Mouse (Mus musculus) left cerebral cortex, adult 2 months (tissue): ENCODE measurements at regions not wholly inside any gene's neighbourhood (a gene's known extent, or its start where the extent isn't known, plus 50 kb on each side); places are given as distances from the start of the nearest gene placed in this dataset.

Source experiments
- DNase-seq, 2 experiments: peaks; one replicate each; pipeline ENCODE4 v3.0.0; 2021 to 2022; ENCODE audit warnings: low spot score in 2 of 2, mixed read lengths in 1 of 2; ENCODE audit errors: extremely low spot score in 1 of 2
- H3K27ac ChIP-seq: fragments of 200-600 bp; 2 replicates; pipeline ENCODE4 v1.8.1; 2022
- H3K4me3 ChIP-seq: fragments of 200-600 bp; 2 replicates; pipeline ENCODE4 v1.8.1; 2022
- CTCF ChIP-seq: fragments of 200-600 bp; IDR thresholded peaks from 2 replicates; pipeline ENCODE4 v1.8.1; 2022; ENCODE audit warnings: antibody characterized with exemption, mild to moderate bottlenecking, moderate library complexity
- intact Hi-C: fragments of 180-260 bp; cut with DNase I; formaldehyde crosslinking; loops from one replicate; pipeline ENCODE4 v1.15.1; 2025

- no peak for DNase-seq
- Histone ChIP-seq H3K4me3 (no peak overlapping the region), H3K27ac (no peak overlapping the region)
- no peak for TF ChIP-seq CTCF
- intact Hi-C loops, result no loop called here
Observed at GRCm38 (mm10) chr10:25118674-25119670, 188.7 kb downstream of the Akap7 start.

- Histone ChIP-seq H3K27ac (no peak overlapping the region), H3K4me3 (no peak overlapping the region)
- intact Hi-C loops, result no loop called here
- TF ChIP-seq CTCF, result no peak
- DNase-seq, result no peak
Observed at GRCm38 (mm10) chr10:25114316-25114715, 187.0 kb upstream of the Arg1 start.

- no peak for TF ChIP-seq CTCF
- no peak overlapping the region for H3K27ac ChIP-seq
- intact Hi-C loops, result no loop called here
- no peak overlapping the region for H3K4me3 ChIP-seq
- DNase-seq, result no peak
Observed at GRCm38 (mm10) chr10:25112449-25113171, 185.3 kb upstream of the Arg1 start.

- intact Hi-C loops, result no loop called here
- TF ChIP-seq CTCF, result no peak
- peak in 1 of 2 experiments; percentile 18 for DNase-seq
- Histone ChIP-seq H3K4me3 (no peak overlapping the region), H3K27ac (no peak overlapping the region; the same call in 1 of the 2 replicates)
Observed at GRCm38 (mm10) chr10:25111636-25112422, 184.5 kb upstream of the Arg1 start.

- no peak for TF ChIP-seq CTCF
- Histone ChIP-seq H3K4me3 (no peak overlapping the region), H3K27ac (no peak overlapping the region; the same call in 1 of the 2 replicates)
- intact Hi-C loops, result no loop called here
- DNase-seq, result no peak
Observed at GRCm38 (mm10) chr10:25111181-25111580, 183.9 kb upstream of the Arg1 start.

GRCm38 (mm10) chr10:25098070-25098469 is 170.8 kb upstream of the Arg1 start:
- no peak overlapping the region for H3K27ac ChIP-seq
- TF ChIP-seq CTCF, result no peak
- DNase-seq, result no peak
- intact Hi-C loops, result no loop called here
- H3K4me3 ChIP-seq, result no peak overlapping the region

GRCm38 (mm10) chr10:25089705-25090386 is 162.6 kb upstream of the Arg1 start:
- intact Hi-C loops, result no loop called here
- no peak for TF ChIP-seq CTCF
- DNase-seq, result no peak
- H3K27ac ChIP-seq, result no peak overlapping the region
- no peak overlapping the region for H3K4me3 ChIP-seq

GRCm38 (mm10) chr10:25086745-25087144 is 159.5 kb upstream of the Arg1 start:
- Histone ChIP-seq H3K27ac (no peak overlapping the region), H3K4me3 (no peak overlapping the region)
- TF ChIP-seq CTCF, result no peak
- intact Hi-C loops, result loop anchor here (1.0 kb wide), 1 partner anchor 27 kb away; no protein-coding TSS in a partner anchor
- DNase-seq, result no peak

GRCm38 (mm10) chr10:25082930-25083329 is 155.6 kb upstream of the Arg1 start:
- intact Hi-C loops, result no loop called here
- TF ChIP-seq CTCF, result no peak
- Histone ChIP-seq H3K4me3 (no peak overlapping the region), H3K27ac (no peak overlapping the region)
- DNase-seq, result no peak

- Histone ChIP-seq H3K27ac (no peak overlapping the region), H3K4me3 (no peak overlapping the region)
- DNase-seq, result no peak
- TF ChIP-seq CTCF, result no peak
- intact Hi-C loops, result no loop called here
Observed at GRCm38 (mm10) chr10:25072617-25073016, 145.3 kb upstream of the Arg1 start.

GRCm38 (mm10) chr10:25068301-25068700 is 141.0 kb upstream of the Arg1 start:
- TF ChIP-seq CTCF, result no peak
- H3K4me3 ChIP-seq, result no peak overlapping the region
- intact Hi-C loops, result no loop called here
- no peak overlapping the region; the same call in 1 of the 2 replicates for H3K27ac ChIP-seq
- no peak for DNase-seq
